Mouse (Mus musculus) megakaryocyte progenitor cell, adult 5-6 weeks (primary cell): ENCODE measurements around the gene Alyref. TPM values are rescaled to one million over a fixed set of nuclear protein-coding genes. Genes with fewer than 3 reads are reported as not detected.

Experiments
- ATAC-seq: replicated peaks from 2 replicates; pipeline ENCODE4 v1.8.0; 2016; ENCODE audit warnings: mild to moderate bottlenecking, moderate TSS enrichment, inconsistent platforms; ENCODE audit not compliant: poor library complexity
- total RNA-seq, 2 experiments: library from RNA; stranded (forward) in 1 of 2; stranded (reverse) in 1 of 2; fragments of 157-497, 149-512 nt in 1 of 2; fragments of 200-1000 nt in 1 of 2; gene quantifications; 2 replicates each; pipeline versions ENCODE4 v1.2.3 to v1.2.4; 2015 to 2017

Gene Alyref
- total RNA-seq, 2 experiments from 2014 or later, result 227 to 266 TPM

DNA sequence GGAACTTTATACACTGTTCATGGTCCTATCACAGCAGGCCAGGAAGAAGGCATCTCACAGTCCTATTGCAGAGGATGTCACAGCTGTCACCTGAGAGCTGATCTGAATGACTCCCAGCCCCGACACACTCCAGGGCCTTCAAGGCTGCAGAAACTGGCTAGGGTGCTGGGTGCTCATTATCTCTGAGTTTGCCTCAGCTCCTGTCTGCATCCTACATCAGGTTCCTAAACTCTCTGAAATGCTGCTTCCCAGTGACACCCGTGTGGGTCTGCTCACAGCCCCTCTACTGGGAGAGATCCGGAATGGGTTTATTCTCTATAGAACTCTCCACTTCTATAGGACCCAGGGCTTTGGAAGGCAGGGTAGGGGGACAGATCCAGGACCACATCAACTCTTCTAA lies 50.0 kb downstream of the Alyref start:
- no peak for ATAC-seq

DNA sequence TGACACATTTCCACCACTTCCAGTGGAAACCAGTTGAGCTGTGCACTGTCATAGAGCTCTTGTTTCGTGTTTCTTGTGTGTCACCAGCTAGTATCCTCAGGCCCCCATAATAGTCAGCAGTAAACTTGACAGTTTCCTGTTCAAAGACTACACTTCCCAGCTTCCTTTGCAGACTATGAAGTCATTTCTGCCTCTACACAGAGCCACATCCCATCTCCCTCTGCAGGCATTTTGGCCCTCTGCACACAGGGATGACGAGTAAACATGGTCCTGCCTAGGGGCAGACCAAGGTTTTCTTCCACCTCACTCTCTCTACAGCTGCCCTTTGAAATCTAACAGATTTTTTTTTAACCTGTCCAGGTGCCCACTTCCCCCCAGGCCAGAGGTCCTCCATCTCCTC lies 50.7 kb downstream of the Alyref start:
- ATAC-seq, result peak; percentile 62

DNA sequence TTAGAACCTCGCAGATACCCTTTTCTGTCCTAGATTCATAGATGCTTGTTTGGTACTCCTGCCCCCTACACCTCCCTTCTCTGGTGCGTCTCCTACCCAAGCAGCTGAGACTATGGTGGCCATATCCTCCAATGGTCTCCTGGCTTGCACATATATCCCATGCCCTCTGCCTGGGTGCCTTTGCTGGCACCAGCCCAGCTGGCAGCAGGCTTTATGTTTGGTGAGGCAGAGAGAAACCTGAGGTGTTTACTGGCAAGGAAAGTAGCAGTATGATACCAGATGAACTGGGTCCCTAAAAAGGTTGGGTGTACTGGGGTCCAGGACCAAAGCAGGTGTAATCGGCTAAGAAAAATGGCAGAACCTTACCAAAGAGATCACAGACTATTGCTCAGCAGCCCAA lies 52.2 kb downstream of the Alyref start:
- ATAC-seq, result no peak

GRCm38 (mm10) chr11:120542376-120542775 lies 55.8 kb downstream of the Alyref start:
- no peak for ATAC-seq

Other genes starting within 250 kb of the Alyref start
Only the 30 nearest of the 35 such genes appear.
- 37.2 and 41.0 TPM in 2 replicates for gene Nploc4, start 160.7 kb downstream of the Alyref start, total RNA-seq (2015)
- gene Nploc4, start 160.7 kb downstream of the Alyref start, total RNA-seq (2017), result 34.3 and 35.4 TPM in 2 replicates
- not detected in 2 replicates for gene Tspan10, start 155.7 kb downstream of the Alyref start, total RNA-seq (2015)
- not detected in 2 replicates for gene Tspan10, start 155.7 kb downstream of the Alyref start, total RNA-seq (2017)
- gene Pde6g, start 144.9 kb downstream of the Alyref start, total RNA-seq (2015), result 0.27 and 0.32 TPM in 2 replicates
- not detected in 2 replicates for gene Pde6g, start 144.9 kb downstream of the Alyref start, total RNA-seq (2017)
- 10.4 and 10.7 TPM in 2 replicates for gene Oxld1, start 140.3 kb downstream of the Alyref start, total RNA-seq (2015)
- gene Oxld1, start 140.3 kb downstream of the Alyref start, total RNA-seq (2017), result 9.7 and 14.8 TPM in 2 replicates
- 24.9 and 27.2 TPM in 2 replicates for gene Ccdc137, start 140.2 kb downstream of the Alyref start, total RNA-seq (2015)
- 57.1 and 58.3 TPM in 2 replicates for gene Ccdc137, start 140.2 kb downstream of the Alyref start, total RNA-seq (2017)
- gene Arl16, start 130.8 kb downstream of the Alyref start, total RNA-seq (2015), result 13.8 and 19.8 TPM in 2 replicates
- 18.8 and 20.2 TPM in 2 replicates for gene Arl16, start 130.8 kb downstream of the Alyref start, total RNA-seq (2017)
- gene Mrpl12, start 113.8 kb downstream of the Alyref start, total RNA-seq (2015), result 107 and 121 TPM in 2 replicates
- 136 and 142 TPM in 2 replicates for gene Mrpl12, start 113.8 kb downstream of the Alyref start, total RNA-seq (2017)
- 11.9 and 14.4 TPM in 2 replicates for gene Slc25a10, start 106.5 kb downstream of the Alyref start, total RNA-seq (2015)
- 16.2 and 19.7 TPM in 2 replicates for gene Slc25a10, start 106.5 kb downstream of the Alyref start, total RNA-seq (2017)
- not detected in 2 replicates for gene Gcgr, start 67.7 kb downstream of the Alyref start, total RNA-seq (2015)
- gene Gcgr, start 67.7 kb downstream of the Alyref start, total RNA-seq (2017), result not detected in 2 replicates
- 71.6 and 75.3 TPM in 2 replicates for gene Mcrip1, start 48.6 kb downstream of the Alyref start, total RNA-seq (2015)
- 24.2 and 25.8 TPM in 2 replicates for gene Mcrip1, start 48.6 kb downstream of the Alyref start, total RNA-seq (2017)
- gene Ppp1r27, start 47.2 kb downstream of the Alyref start, total RNA-seq (2015), result not detected in 2 replicates
- gene Ppp1r27, start 47.2 kb downstream of the Alyref start, total RNA-seq (2017), result 1.3 TPM in 1 of 2 replicates, not detected in the other
- gene P4hb, start 25.1 kb downstream of the Alyref start, total RNA-seq (2015), result 669 and 748 TPM in 2 replicates
- 1,254 and 1,320 TPM in 2 replicates for gene P4hb, start 25.1 kb downstream of the Alyref start, total RNA-seq (2017)
- gene Arhgdia, start 16.7 kb downstream of the Alyref start, total RNA-seq (2015), result 401 and 420 TPM in 2 replicates
- gene Arhgdia, start 16.7 kb downstream of the Alyref start, total RNA-seq (2017), result 177 and 193 TPM in 2 replicates
- 66.2 and 67.6 TPM in 2 replicates for gene Anapc11, start 56 bp upstream of the Alyref start, total RNA-seq (2015)
- 22.9 and 25.7 TPM in 2 replicates for gene Anapc11, start 56 bp upstream of the Alyref start, total RNA-seq (2017)
- 0.59 TPM in 1 of 2 replicates, not detected in the other for gene Npb, start 10.1 kb upstream of the Alyref start, total RNA-seq (2015)
- gene Npb, start 10.1 kb upstream of the Alyref start, total RNA-seq (2017), result not detected in 2 replicates
- 15.9 and 20.2 TPM in 2 replicates for gene Pcyt2, start 19.6 kb upstream of the Alyref start, total RNA-seq (2015)
- 23.8 and 24.5 TPM in 2 replicates for gene Pcyt2, start 19.6 kb upstream of the Alyref start, total RNA-seq (2017)
- gene Sirt7, start 26.9 kb upstream of the Alyref start, total RNA-seq (2015), result 22.9 and 24.2 TPM in 2 replicates
- 60.4 and 63.4 TPM in 2 replicates for gene Sirt7, start 26.9 kb upstream of the Alyref start, total RNA-seq (2017)
- gene Mafg, start 35.2 kb upstream of the Alyref start, total RNA-seq (2015), result 15.0 and 16.4 TPM in 2 replicates
- gene Mafg, start 35.2 kb upstream of the Alyref start, total RNA-seq (2017), result 24.2 and 29.5 TPM in 2 replicates
- 9.8 and 10.3 TPM in 2 replicates for gene Pycr1, start 45.4 kb upstream of the Alyref start, total RNA-seq (2015)
- gene Pycr1, start 45.4 kb upstream of the Alyref start, total RNA-seq (2017), result 5.1 and 6.2 TPM in 2 replicates
- 1.3 and 1.5 TPM in 2 replicates for gene Myadml2, start 49.8 kb upstream of the Alyref start, total RNA-seq (2015)
- gene Myadml2, start 49.8 kb upstream of the Alyref start, total RNA-seq (2017), result 4.0 TPM in 1 of 2 replicates, not detected in the other
- gene Notum, start 62.8 kb upstream of the Alyref start, total RNA-seq (2015), result not detected in 2 replicates
- gene Notum, start 62.8 kb upstream of the Alyref start, total RNA-seq (2017), result not detected in 2 replicates
- gene Aspscr1, start 74.6 kb upstream of the Alyref start, total RNA-seq (2015), result 39.6 and 54.6 TPM in 2 replicates
- gene Aspscr1, start 74.6 kb upstream of the Alyref start, total RNA-seq (2017), result 33.7 and 46.6 TPM in 2 replicates
- 116 and 136 TPM in 2 replicates for gene Cenpx, start 115.4 kb upstream of the Alyref start, total RNA-seq (2015)
- gene Cenpx, start 115.4 kb upstream of the Alyref start, total RNA-seq (2017), result 100 and 106 TPM in 2 replicates
- gene Lrrc45, start 115.6 kb upstream of the Alyref start, total RNA-seq (2015), result 10.6 and 11.0 TPM in 2 replicates
- 37.6 and 42.3 TPM in 2 replicates for gene Lrrc45, start 115.6 kb upstream of the Alyref start, total RNA-seq (2017)
- 0.44 and 0.76 TPM in 2 replicates for gene Rac3, start 123.1 kb upstream of the Alyref start, total RNA-seq (2015)
- gene Rac3, start 123.1 kb upstream of the Alyref start, total RNA-seq (2017), result 0.25 TPM in 1 of 2 replicates, not detected in the other
- gene Dcxr, start 128.9 kb upstream of the Alyref start, total RNA-seq (2015), result 16.3 and 18.7 TPM in 2 replicates
- 16.5 and 17.1 TPM in 2 replicates for gene Dcxr, start 128.9 kb upstream of the Alyref start, total RNA-seq (2017)
- gene Cbr2, start 133.7 kb upstream of the Alyref start, total RNA-seq (2015), result not detected in 2 replicates
- gene Cbr2, start 133.7 kb upstream of the Alyref start, total RNA-seq (2017), result 1.3 TPM in 1 of 2 replicates, not detected in the other
- gene Hmga1b, start 164.4 kb upstream of the Alyref start, total RNA-seq (2015), result 28.6 and 31.3 TPM in 2 replicates
- 20.6 and 25.8 TPM in 2 replicates for gene Hmga1b, start 164.4 kb upstream of the Alyref start, total RNA-seq (2017)
- gene Rfng, start 185.8 kb upstream of the Alyref start, total RNA-seq (2015), result 11.6 and 12.2 TPM in 2 replicates
- 2.7 and 5.2 TPM in 2 replicates for gene Rfng, start 185.8 kb upstream of the Alyref start, total RNA-seq (2017)
- gene Gps1, start 185.9 kb upstream of the Alyref start, total RNA-seq (2015), result 81.2 and 99.9 TPM in 2 replicates
- 90.0 and 93.4 TPM in 2 replicates for gene Gps1, start 185.9 kb upstream of the Alyref start, total RNA-seq (2017)